Mouse (Mus musculus) midbrain, embryonic 14.5 days (tissue): ENCODE measurements around the gene Ccr7. TPM values are rescaled to one million over a fixed set of nuclear protein-coding genes. Genes with fewer than 3 reads are reported as not detected.

Experiments
- ATAC-seq: fragments of 200-750 bp; cut with Nextera tagmentation; 2 replicates; pipeline ENCODE4 v1.8.0; 2017; ENCODE audit warnings: moderate number of reproducible peaks, moderate library complexity; ENCODE audit not compliant: low FRiP score, low TSS enrichment
- DNase-seq: peaks from one replicate; pipeline ENCODE4 v3.0.0-alpha.2; 2015
- H3K27ac ChIP-seq: fragments of 300-500 bp; sonication (generic); replicated peaks from 2 replicates; pipeline ENCODE4 v1.5.1; 2014; ENCODE audit warnings: mild to moderate bottlenecking, low read depth, low read length, moderate library complexity
- H3K27me3 ChIP-seq: fragments of 300-500 bp; sonication (generic); 2 replicates; pipeline ENCODE4 v1.6.1; 2014; ENCODE audit warnings: low read length, control low read depth, mixed read lengths; ENCODE audit not compliant: control insufficient read depth, insufficient read depth
- H3K36me3 ChIP-seq: fragments of 300-500 bp; sonication (generic); 2 replicates; pipeline ENCODE4 v1.6.1; 2014; ENCODE audit warnings: low read length, control low read depth; ENCODE audit not compliant: control insufficient read depth, insufficient read depth
- H3K4me1 ChIP-seq: fragments of 300-500 bp; sonication (generic); 2 replicates; pipeline ENCODE4 v1.6.1; 2014; ENCODE audit warnings: mild to moderate bottlenecking, antibody characterized with exemption, low read length, control low read depth; ENCODE audit not compliant: control insufficient read depth, insufficient read depth
- H3K4me2 ChIP-seq: fragments of 300-500 bp; sonication (generic); 2 replicates; pipeline ENCODE4 v1.6.1; 2014; ENCODE audit warnings: mild to moderate bottlenecking, low read length, moderate library complexity
- H3K4me3 ChIP-seq: fragments of 300-500 bp; sonication (generic); replicated peaks from 2 replicates; pipeline ENCODE4 v1.5.1; 2014; ENCODE audit warnings: low read depth, low read length
- H3K9ac ChIP-seq: fragments of 300-500 bp; sonication (generic); replicated peaks from 2 replicates; pipeline ENCODE4 v1.6.1; 2014; ENCODE audit warnings: mild to moderate bottlenecking, low read length, moderate library complexity
- H3K9me3 ChIP-seq: fragments of 300-500 bp; sonication (generic); 2 replicates; pipeline ENCODE4 v1.6.1; 2016; ENCODE audit warnings: low read length, control low read depth, mixed read lengths; ENCODE audit not compliant: control insufficient read depth
- WGBS: fragments of 180-500 bp; shearing (Covaris S2); extraction: QIAGEN DNeasy Blood & Tissue Kit; methylation state at CpG from one replicate; pipeline ENCODE4 v1.1.7; 2014; 5-methylcytosine and 5-hydroxymethylcytosine counted together
- polyA plus RNA-seq: library from polyadenylated mRNA; unstranded; fragments of >200 nt; fragmentation: Nextera tagmentation; extraction: Ambion mirVana; gene quantifications from 2 replicates; pipeline ENCODE4 v1.2.1, GENCODE M21; 2014

Ccr7 gene
- polyA plus RNA-seq, 1 experiment from 2014 or later, result 0.45 TPM

DNA sequence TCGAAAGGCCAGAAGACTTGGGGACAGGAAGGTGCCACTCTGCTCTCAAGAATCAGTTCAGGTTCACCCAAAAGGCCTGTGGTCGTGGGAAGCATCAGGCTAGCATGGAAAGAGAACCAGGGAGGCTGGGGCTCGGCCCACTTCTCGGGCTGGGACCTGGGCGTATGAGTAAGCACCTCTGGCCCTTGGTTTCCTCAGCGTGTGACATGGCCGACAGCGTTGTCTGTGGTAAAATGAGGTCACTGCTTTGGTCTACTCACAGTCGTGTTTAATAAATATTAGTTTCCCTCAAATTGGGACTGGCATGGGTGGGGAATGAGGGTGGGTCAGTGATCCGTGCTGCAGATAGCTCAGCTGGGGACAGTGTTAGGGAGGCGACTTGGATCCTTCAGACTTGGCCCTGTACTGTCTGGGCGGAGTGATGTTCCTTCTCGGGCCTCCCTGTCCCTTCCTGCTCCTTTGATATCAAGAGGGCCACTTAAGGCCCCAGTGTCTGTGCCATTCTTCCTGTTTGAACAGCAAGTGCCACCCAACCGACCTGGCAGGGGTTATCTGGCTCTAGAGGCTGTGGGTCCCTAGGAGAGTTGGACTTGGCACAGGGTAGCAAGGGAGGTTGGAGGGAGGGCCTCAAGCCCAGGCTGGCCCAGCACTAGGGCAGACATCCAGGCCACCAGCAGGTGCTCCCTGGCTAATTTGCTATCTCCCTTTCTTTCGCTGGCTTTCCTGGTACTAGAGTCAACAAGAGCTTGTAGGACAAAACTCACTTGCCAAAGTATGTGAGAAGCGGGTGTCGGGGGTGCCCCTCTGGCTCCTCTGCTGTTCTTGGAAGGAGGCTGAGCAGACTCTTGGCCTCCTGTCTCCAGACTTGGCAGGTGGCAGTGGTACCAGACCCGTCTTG lies 26.8 kb downstream of the Ccr7 start:
- Histone ChIP-seq H3K4me2 (no peak overlapping the region), H3K27ac (no peak overlapping the region), H3K9ac (no peak overlapping the region), H3K27me3 (no peaks in the 10 kb centered on the region), H3K4me1 (peaks cover 11% of the 10 kb centered on the region), H3K36me3 (no peaks in the 10 kb centered on the region), H3K4me3 (no peak overlapping the region), H3K9me3 (no peaks in the 10 kb centered on the region)
- ATAC-seq (no peak), DNase-seq (no peak)
- 86% methylated on average over 18 of the region's 18 CpGs for WGBS

DNA sequence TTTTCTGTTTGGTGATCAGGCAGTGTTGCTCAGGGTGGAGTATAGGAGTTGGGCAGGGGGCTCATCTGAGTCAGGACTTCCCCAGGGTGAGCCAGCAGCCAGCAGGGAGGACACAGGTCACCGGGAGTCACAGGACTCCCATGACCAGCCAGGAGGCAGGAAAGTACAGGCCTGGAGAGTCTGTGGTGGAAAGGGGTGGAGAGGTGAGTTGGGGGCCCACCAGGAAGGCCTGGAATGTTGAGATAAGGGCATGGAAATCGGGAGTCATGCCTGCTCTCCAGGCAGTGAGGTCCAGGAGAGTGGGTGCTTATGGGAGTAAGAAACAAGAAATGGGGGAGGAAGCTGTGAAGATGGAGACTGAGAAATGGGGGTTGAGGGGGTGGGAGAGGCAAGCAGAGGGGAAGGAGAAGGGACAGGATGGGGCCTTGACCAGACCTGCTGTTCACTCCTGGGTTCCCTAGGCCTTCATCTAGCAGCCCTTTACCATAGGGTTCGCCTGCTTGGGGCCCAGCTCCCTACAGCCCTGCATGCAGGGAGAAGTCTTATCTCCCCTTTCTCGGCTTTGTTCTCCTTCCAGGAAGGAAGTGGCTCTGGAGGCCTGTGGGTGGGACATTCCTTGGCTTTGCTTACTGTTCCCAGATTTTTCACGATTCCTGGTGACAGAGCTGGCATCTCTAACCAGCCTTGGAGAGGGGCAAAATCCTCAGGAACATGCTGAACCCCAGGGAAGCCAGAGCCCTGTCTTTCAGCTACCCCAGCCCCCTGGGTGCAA lies 28.2 kb downstream of the Ccr7 start:
- DNase-seq (no peak), ATAC-seq (no peak)
- Histone ChIP-seq H3K4me2 (no peak overlapping the region), H3K27ac (no peak overlapping the region), H3K27me3 (no peaks in the 10 kb centered on the region), H3K4me3 (no peak overlapping the region), H3K36me3 (no peaks in the 10 kb centered on the region), H3K9ac (no peak overlapping the region), H3K9me3 (no peaks in the 10 kb centered on the region), H3K4me1 (peaks cover 2% of the 10 kb centered on the region)
- WGBS, result 41% methylated on average over 5 of the region's 5 CpGs

DNA sequence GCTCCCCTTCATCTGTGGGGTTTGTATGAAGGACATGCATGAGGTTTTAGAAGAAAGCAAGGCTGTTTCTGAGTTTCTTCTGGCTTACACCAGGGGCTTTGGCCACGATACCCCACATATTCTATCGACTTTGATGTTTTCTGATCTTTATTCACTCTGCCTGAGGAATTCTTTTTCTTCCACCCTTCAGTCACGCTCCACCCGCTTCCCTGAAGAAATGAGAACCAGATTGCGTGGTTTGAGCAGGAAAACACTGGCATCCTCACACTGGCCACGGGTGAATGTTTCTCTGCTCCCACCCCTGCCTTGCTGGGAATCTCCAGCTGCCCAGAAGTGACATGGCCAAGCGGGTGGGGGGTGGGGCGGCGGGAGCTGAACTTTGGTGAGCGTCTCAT lies 30.2 kb downstream of the Ccr7 start:
- no peak overlapping the region for H3K27ac ChIP-seq
- DNase-seq (no peak), ATAC-seq (no peak)
- H3K9ac ChIP-seq, result no peak overlapping the region
- peaks cover 13% of the 10 kb centered on the region; the same call in 1 of the 2 replicates for H3K4me1 ChIP-seq
- H3K27me3 ChIP-seq, result no peaks in the 10 kb centered on the region
- WGBS, result 40% methylated on average over 10 of the region's 10 CpGs
- H3K4me3 ChIP-seq, result no peak overlapping the region
- no peak overlapping the region for H3K4me2 ChIP-seq
- H3K9me3 ChIP-seq, result no peaks in the 10 kb centered on the region
- no peaks in the 10 kb centered on the region for H3K36me3 ChIP-seq

DNA sequence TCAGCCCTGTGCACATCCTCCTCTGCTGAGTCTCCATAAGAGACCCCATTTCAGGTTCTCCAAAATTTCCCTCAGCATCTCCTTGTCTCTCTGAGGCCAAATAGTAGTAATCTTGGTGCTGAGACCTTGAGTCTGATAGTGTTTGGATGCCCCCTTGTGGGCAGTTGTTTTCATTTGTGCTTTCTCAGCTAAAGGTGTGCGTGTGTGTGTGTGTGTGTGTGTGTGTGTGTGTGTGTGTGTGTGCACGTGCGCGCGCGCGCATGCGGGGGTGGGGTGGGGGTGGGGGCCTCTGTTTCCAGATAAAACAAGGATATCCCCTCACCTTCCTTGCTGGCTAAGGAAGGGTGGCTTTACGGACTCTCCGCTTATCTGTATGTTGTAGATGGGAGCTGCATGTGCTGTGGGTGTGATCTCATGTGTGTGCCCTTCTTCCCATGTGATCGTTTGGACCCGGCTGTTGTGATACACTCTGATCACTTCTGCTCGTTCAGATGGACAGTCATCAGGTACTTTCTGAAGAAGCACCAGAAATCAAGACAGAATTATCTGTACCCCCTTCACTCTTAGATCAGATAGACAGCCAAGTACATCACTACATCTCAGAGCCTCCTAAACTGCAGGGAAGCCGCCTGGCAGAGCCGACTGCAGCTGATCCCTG lies 30.8 kb downstream of the Ccr7 start:
- no peak overlapping the region for H3K9ac ChIP-seq
- no peaks in the 10 kb centered on the region for H3K27me3 ChIP-seq
- WGBS, result 42% methylated on average over 15 of the region's 15 CpGs
- peaks cover 13% of the 10 kb centered on the region; the same call in 1 of the 2 replicates for H3K4me1 ChIP-seq
- no peak overlapping the region for H3K4me3 ChIP-seq
- H3K4me2 ChIP-seq, result no peak overlapping the region
- ATAC-seq (no peak), DNase-seq (peak; percentile 77)
- H3K27ac ChIP-seq, result no peak overlapping the region
- no peaks in the 10 kb centered on the region for H3K36me3 ChIP-seq
- no peaks in the 10 kb centered on the region for H3K9me3 ChIP-seq

DNA sequence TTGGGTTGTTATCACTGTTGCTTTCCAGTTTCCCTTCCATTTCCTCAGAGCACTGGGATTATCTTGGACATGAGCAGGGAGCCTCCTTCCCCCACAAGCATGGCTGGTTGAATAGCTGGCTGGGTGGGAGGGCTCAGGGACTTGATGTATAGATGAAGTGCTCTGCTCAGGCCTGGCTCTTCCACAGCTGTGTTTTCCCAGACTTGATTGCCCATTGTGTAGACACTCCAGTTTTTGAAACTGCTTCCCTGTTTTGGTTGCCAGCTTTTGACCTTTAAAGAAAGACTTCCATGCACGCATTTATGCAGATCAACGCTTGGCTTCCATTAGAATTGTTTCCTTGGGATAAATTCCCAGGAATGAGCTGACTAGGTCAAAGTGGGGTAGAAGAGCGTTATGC lies 32.2 kb downstream of the Ccr7 start:
- no peak for DNase-seq
- WGBS, result 84% methylated on average over 3 of the region's 3 CpGs
- H3K27me3 ChIP-seq, result no peaks in the 10 kb centered on the region
- no peak overlapping the region for H3K27ac ChIP-seq
- H3K4me3 ChIP-seq, result no peak overlapping the region
- H3K4me2 ChIP-seq, result no peak overlapping the region
- no peak for ATAC-seq
- H3K9me3 ChIP-seq, result no peaks in the 10 kb centered on the region
- H3K9ac ChIP-seq, result no peak overlapping the region
- H3K36me3 ChIP-seq, result no peaks in the 10 kb centered on the region
- peaks cover 13% of the 10 kb centered on the region; the same call in 1 of the 2 replicates for H3K4me1 ChIP-seq

DNA sequence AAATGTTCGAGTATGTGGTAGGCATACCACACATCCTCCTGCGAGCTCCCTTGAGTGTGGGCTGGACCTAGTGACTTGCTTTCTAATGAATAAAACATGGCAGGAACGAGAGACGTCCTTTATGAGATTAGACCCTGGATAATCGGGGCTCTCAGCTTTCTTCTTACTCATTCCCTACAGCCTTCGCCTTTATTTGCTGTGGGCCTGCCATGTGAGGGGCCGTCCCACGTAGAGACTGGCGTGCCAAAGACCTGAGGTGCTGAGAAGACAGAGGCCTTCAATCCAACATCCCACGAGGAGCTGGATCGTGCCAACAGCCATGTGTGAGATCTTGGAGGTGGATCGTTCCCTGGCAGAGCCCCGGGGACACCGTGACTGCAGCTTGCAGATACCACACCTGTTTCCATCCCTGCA lies 33.7 kb downstream of the Ccr7 start:
- Histone ChIP-seq H3K4me1 (peaks cover 13% of the 10 kb centered on the region; the same call in 1 of the 2 replicates), H3K9ac (no peak overlapping the region; the same call in 1 of the 2 replicates), H3K9me3 (no peaks in the 10 kb centered on the region), H3K36me3 (no peaks in the 10 kb centered on the region), H3K27ac (no peak overlapping the region), H3K4me3 (no peak overlapping the region), H3K4me2 (peak overlapping the region; percentile 11; the same call in 1 of the 2 replicates), H3K27me3 (no peaks in the 10 kb centered on the region)
- DNase-seq (peak; percentile 51), ATAC-seq (no peak)
- 21% methylated on average over 14 of the region's 14 CpGs for WGBS

DNA sequence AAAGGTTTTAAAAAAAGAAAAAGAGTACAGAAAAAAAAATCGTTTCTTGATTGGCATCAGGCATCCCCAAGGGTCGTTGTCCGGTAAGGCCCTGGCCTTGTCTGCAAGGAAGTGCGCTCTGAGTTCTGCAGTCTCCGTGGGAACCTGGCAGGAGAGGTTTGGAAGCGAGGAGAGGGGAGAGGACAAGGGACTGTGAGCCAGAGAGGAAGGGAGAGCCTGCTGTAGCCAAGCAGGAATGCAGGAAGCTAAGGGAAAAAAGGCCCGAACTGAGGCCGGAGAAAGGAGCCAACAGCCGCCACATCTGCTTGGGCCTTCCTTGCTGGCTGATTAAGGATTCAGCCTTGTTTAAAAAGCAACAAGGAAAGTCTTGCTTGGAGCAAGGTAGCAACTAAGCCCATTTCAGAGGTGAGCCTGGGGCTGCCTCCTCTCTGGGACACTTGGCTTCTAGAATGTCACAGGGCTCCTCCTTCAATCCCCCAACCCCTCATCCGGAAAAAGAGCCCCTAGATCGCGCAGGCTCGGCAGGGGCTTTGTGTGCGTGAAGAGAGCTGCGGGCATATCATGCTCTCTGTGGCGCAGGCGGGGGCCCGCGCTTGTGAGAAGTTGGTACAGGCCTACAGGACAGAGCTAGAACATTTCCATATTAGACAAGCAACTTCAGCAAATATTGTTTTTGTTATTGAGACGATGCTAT lies 34.2 kb downstream of the Ccr7 start:
- Histone ChIP-seq H3K9me3 (no peaks in the 10 kb centered on the region), H3K9ac (no peak overlapping the region; the same call in 1 of the 2 replicates), H3K27ac (peak overlapping the region; percentile 49; the same call in 1 of the 2 replicates), H3K36me3 (no peaks in the 10 kb centered on the region), H3K4me1 (peaks cover 13% of the 10 kb centered on the region; the same call in 1 of the 2 replicates), H3K27me3 (no peaks in the 10 kb centered on the region), H3K4me2 (peak overlapping the region; percentile 11; the same call in 1 of the 2 replicates), H3K4me3 (no peak overlapping the region)
- DNase-seq (peak; percentile 58), ATAC-seq (no peak)
- 30% methylated on average over 20 of the region's 20 CpGs for WGBS

DNA sequence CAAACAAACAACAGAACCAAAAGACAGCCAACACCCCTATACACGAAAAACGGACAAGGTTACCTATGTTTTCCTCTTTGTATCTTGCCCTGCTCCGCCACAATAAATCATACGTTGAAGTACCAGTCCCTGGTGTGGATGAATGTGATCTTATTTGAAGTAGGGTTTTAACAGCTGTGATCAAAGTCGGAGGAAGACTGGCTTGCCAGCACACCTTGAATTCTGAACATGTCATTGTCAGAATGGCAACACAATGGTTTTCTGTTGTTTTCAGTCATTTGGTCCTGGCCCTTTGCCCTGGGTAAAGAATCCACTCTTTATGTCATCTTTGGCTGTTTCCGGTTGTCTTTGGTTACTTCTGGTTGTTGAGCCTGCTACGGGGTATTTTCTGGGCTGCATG lies 35.9 kb downstream of the Ccr7 start:
- no peak overlapping the region for H3K27ac ChIP-seq
- H3K4me3 ChIP-seq, result no peak overlapping the region
- DNase-seq (no peak), ATAC-seq (no peak)
- no peak overlapping the region for H3K9ac ChIP-seq
- peaks cover 13% of the 10 kb centered on the region; the same call in 1 of the 2 replicates for H3K4me1 ChIP-seq
- WGBS, result 87% methylated on average over 7 of the region's 7 CpGs
- no peaks in the 10 kb centered on the region for H3K27me3 ChIP-seq
- H3K36me3 ChIP-seq, result no peaks in the 10 kb centered on the region
- no peaks in the 10 kb centered on the region for H3K9me3 ChIP-seq
- no peak overlapping the region for H3K4me2 ChIP-seq
